Mouse (Mus musculus): ENCODE results near the gene Ppp1r15b. TPM values are rescaled to one million over a fixed set of nuclear protein-coding genes. Genes with fewer than 3 reads are reported as not detected.

Gene Ppp1r15b
- polyA plus RNA-seq, 1 experiment from 2014 or later = 28.0 TPM

DNA sequence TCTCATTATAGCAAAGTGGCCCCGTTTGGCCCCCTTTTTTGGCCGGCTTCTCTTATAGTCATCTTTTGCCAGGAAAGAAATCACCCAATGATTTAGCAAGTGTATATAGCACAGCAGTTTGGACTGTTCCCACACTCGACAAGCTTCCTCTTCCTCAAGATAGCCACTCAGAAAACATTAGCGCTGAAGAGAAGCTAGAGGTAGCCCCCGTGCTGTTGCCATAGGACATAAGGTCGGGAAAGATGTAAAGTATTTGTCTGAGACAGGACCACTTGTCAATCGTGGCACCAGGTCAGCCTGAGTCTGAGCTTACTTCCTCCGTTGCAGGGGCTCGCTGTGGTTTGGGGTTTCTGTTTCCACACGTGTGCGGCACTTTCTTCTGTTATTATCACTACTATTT lies 34.2 kb downstream of the Ppp1r15b start:
- Histone ChIP-seq H3K4me2 (peak overlapping the region; percentile 99), H3K9ac (no peak overlapping the region), H3K27ac (replicated peaks) (no peak overlapping the region), H3K4me1 (replicated peaks) (peaks cover 21% of the 10 kb centered on the region), H3K4me3 (no peak overlapping the region), H3K9me3 (no peaks in the 10 kb centered on the region), H3K27me3 (peaks cover 36% of the 10 kb centered on the region), H3K36me3 (no peaks in the 10 kb centered on the region)
- ATAC-seq (ENCODE audit: low FRiP score, low read depth) = no peak
- 36% methylated on average over 11 of the region's 11 CpGs for WGBS

DNA sequence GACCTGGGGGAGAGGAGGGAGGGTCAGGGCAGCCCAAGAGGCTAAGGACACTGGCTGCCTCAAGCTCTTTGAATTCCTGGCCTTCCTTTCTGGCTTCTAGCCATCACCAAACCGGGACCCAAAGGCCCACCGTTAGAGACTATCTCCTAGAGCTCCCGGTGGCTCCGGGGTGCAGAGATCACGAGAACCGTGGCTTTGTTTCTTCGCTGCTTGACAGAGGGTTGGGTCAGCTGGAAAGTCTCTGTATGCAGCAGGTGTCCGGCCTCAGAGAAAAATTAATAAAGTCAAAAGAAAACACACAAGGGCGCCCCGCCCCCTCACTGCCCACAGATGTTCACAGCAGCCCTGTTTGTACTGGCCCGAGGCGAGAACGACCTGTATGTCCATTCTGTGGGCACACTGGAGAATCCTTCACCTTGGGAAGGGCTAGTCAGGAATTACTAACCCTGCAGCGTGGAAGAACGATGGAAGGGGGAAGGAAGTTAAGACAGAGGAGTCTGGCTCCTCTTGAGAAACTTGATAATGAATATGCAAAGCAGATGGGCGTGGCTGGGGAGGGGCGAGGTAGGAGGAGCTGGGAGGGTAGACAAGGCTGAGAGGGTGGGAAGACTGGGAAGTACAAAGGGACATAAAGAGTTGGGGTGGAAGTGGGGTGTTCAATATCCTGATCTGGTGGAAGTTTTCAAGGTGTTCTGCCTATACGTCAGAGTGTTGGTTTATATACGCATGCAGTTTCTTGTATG lies 37.5 kb downstream of the Ppp1r15b start:
- no peak overlapping the region for H3K9ac ChIP-seq
- no peaks in the 10 kb centered on the region for H3K36me3 ChIP-seq
- no peak overlapping the region for H3K4me2 ChIP-seq
- H3K4me1 ChIP-seq (replicated peaks) = peaks cover 18% of the 10 kb centered on the region
- peaks cover 13% of the 10 kb centered on the region; the same call in 1 of the 2 replicates for H3K27me3 ChIP-seq
- no peak overlapping the region for H3K27ac ChIP-seq (replicated peaks)
- no peak overlapping the region for H3K4me3 ChIP-seq
- 40% methylated on average over 19 of the region's 19 CpGs for whole genome bisulfite sequencing
- no peaks in the 10 kb centered on the region for H3K9me3 ChIP-seq
- ATAC-seq (ENCODE audit: low FRiP score, low read depth) = no peak

DNA sequence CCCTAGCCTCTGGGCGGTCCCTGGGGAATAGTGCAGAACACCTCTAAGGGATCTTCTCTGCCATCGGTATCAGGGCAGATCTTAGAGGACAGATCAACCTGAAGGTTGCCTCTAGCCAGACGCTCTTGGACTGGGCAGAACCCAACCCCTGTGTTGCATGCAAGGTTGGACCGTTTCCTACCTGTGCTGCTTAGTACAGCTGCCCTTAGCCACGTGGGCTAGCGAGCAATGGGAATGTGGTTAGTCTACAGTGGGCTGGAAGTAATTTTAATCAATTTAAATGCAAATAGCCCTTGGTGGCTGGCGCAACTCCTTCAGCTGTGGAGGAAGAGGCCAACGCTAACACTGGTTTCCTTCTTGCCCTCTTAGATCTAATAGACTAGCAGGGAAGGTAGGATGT lies 39.3 kb downstream of the Ppp1r15b start:
- H3K36me3 ChIP-seq = no peaks in the 10 kb centered on the region
- WGBS = 66% methylated on average over 8 of the region's 8 CpGs
- H3K9me3 ChIP-seq = no peaks in the 10 kb centered on the region
- peaks cover under 1% of the 10 kb centered on the region for H3K4me1 ChIP-seq (replicated peaks)
- no peak overlapping the region for H3K9ac ChIP-seq
- H3K4me2 ChIP-seq = no peak overlapping the region
- H3K27ac ChIP-seq (replicated peaks) = no peak overlapping the region
- ATAC-seq (ENCODE audit: low FRiP score, low read depth) = no peak
- H3K27me3 ChIP-seq = 0 out of 2 replicates have a peak, but pooled peaks cover 2% of the 10 kb centered on the region
- no peak overlapping the region for H3K4me3 ChIP-seq

DNA sequence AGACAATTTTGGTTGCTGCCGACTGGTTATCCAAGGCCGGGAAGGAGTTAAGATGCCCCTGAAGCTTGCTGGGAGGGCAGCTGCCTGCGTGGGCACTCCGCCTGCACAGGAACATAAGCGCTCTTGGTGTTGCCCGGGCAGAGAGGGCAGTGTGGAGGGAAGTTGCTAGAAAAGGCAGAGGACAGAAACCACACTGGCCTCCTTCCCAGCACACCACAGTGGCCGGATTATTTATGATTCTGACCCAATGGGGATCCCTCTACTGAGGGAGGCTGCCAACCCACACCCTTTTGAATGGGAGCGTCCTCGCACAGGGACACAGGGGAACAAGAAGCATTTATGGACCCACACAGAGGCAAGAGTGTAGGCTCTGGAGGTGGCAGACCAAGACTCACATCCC lies 40.4 kb downstream of the Ppp1r15b start:
- Histone ChIP-seq H3K27me3 (0 out of 2 replicates have a peak, but pooled peaks cover 2% of the 10 kb centered on the region), H3K4me3 (no peak overlapping the region), H3K9ac (no peak overlapping the region), H3K4me1 (replicated peaks) (no peaks in the 10 kb centered on the region), H3K4me2 (no peak overlapping the region), H3K9me3 (no peaks in the 10 kb centered on the region), H3K36me3 (no peaks in the 10 kb centered on the region), H3K27ac (replicated peaks) (no peak overlapping the region)
- no peak for ATAC-seq (ENCODE audit: low FRiP score, low read depth)
- WGBS = 75% methylated on average over 9 of the region's 9 CpGs

DNA sequence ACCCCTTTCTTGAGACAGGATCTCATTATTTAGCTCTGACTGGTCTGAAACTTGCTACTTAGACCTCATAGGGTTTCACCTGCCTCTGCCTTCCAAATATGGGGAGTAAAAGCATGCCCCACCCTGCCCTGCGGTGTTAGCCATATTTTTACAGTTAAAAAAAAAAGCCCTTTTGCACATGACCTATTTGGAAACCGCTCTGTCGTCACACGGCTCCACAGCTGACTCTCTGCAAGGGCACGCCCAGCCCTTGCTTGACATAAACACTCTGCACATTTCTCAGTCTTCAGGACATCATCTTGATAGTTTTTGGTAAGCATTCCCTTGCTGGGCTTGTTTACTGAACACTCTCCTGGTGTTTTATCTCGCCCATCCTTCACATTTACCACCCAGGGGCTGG lies 44.2 kb downstream of the Ppp1r15b start:
- WGBS = 74% methylated on average over 6 of the region's 6 CpGs
- Histone ChIP-seq H3K27ac (replicated peaks) (no peak overlapping the region), H3K9ac (no peak overlapping the region), H3K4me1 (replicated peaks) (peaks cover 24% of the 10 kb centered on the region), H3K9me3 (no peaks in the 10 kb centered on the region), H3K4me2 (no peak overlapping the region), H3K4me3 (no peak overlapping the region), H3K36me3 (no peaks in the 10 kb centered on the region), H3K27me3 (no peaks in the 10 kb centered on the region)
- ATAC-seq (ENCODE audit: low FRiP score, low read depth) = no peak

DNA sequence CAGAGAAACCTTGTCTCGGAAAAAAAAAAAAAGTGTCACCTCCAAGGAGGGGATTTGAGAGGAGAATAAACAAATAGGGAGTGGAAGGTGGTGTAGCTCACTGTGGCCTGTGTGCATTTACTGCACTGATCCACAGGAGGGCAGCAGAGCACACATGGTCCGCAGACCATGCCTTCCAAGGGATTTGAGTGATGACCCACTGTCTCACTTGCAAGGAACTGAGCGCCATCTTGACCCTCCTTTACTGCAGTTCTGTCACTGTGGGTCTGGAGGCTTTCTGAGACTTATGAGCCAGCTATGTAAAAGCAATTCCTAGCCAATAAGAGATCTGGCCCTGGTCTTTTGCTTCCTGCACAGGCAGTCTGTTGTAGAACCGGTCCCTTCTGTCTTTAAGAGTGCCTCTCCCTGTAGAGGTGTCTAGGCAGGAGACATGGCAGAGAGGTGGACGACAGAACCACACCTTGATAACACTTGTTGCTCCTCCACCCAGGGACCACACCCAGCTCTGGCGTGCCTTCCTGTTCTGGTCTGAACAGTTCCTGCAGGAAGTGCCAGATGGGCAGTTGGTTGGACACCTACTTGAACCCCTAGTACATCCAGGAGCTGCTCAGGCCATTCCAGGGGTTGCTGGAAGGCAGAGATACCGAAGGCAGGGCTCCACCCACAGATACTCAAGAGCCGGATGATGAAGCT lies 46.7 kb downstream of the Ppp1r15b start:
- H3K27ac ChIP-seq (replicated peaks) = peak overlapping the region; percentile 74; the same call in 1 of the 2 replicates
- no peaks in the 10 kb centered on the region for H3K27me3 ChIP-seq
- peaks cover 37% of the 10 kb centered on the region for H3K4me1 ChIP-seq (replicated peaks)
- H3K4me2 ChIP-seq = no peak overlapping the region
- 53% methylated on average over 8 of the region's 8 CpGs for WGBS
- H3K9me3 ChIP-seq = no peaks in the 10 kb centered on the region
- no peak overlapping the region for H3K9ac ChIP-seq
- ATAC-seq (ENCODE audit: low FRiP score, low read depth) = no peak
- H3K4me3 ChIP-seq = no peak overlapping the region
- no peaks in the 10 kb centered on the region for H3K36me3 ChIP-seq

DNA sequence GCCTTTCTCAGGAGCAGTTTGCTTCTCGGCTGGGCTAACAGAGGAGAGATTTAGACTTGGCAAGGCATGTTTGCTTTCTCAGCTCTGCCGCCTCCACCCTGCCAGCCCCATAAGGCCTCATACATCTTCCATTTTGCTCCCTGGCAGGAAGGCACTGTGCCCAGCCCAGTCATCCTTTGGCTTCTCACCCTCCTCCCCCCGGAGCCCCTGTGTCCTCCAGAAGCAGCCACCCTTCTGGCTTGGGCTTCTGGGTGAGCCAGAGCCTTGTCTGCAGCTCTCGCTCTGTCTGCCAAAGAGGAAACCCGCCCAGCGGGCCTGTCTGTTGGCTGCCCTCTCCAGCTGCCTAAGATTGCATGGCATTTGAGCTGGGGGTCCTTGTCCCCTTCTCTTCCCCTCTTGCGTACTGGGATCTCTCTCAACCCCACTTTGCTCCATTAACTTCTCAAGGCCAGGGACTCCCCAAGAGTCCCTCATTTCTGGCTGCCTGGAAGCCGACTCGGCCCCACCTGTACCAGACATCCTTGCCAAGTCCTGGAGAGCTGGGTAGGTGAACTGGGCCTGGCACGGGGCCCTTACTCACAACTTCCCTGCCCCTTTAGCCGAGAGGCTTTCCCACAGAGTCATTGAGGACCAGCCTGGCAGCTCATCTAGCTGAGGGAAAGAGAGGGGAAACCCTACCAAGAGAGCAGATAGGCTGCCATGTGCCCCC lies 47.9 kb downstream of the Ppp1r15b start:
- H3K9ac ChIP-seq = no peak overlapping the region
- no peaks in the 10 kb centered on the region for H3K27me3 ChIP-seq
- 68% methylated on average over 11 of the region's 11 CpGs for WGBS
- H3K36me3 ChIP-seq = no peaks in the 10 kb centered on the region
- 0 out of 2 replicates have a peak overlapping the region, but pooled peaks have one; percentile 15 for H3K4me2 ChIP-seq
- H3K27ac ChIP-seq (replicated peaks) = peak overlapping the region; percentile 74
- H3K4me1 ChIP-seq (replicated peaks) = peaks cover 47% of the 10 kb centered on the region
- no peak overlapping the region for H3K4me3 ChIP-seq
- H3K9me3 ChIP-seq = no peaks in the 10 kb centered on the region
- peak; percentile 21; the same call in 1 of the 2 replicates for ATAC-seq (ENCODE audit: low FRiP score, low read depth)

DNA sequence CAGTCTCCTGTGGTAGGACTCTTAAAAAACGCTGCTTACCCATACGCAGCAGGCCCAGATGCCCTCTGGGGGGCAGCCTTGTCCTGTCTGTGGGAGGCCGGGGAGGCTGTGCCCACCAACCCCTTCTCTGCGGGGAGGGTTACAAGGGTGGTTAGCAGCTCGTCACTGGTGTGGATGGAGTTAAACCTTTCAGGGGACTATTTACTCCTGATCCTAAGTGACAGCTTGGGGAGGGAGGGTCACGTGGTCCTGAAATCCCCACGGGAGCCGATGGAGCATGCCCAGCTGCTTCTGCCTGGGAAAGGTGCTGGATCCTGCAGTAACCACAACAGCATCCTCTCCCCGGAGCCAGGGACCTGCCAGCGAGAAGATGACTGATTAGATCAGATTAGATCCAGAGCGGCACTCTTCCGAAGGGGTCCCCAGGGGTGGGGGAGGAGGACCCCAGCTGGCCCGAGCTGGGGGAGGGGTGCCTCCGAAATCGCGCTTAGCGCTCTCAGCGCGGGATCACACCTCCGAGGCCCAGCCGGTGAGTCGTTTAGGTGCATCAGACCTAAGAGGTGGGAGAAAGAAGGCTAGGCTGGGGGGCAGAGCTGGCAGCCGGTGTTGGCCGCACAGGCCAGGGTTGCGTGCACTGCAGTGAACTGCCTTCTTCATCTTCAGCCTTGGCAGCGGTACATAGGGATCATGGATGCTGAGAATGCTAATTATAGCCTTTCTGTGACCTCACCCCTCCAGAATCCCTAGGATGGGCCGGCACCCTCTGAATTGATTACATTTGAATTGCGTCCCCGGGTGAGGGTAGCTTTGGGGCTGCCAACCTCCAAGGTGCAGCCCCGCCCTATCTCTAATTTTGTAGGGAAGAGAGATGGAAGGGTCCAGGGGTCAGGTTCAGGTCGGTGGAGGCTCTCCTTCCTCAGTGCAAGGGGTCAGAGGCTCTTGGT lies 50.4 kb downstream of the Ppp1r15b start:
- Histone ChIP-seq H3K27me3 (no peaks in the 10 kb centered on the region), H3K36me3 (no peaks in the 10 kb centered on the region), H3K27ac (replicated peaks) (peak overlapping the region; percentile 96), H3K9me3 (no peaks in the 10 kb centered on the region), H3K4me2 (peak overlapping the region; percentile 80), H3K9ac (peak overlapping the region; percentile 83), H3K4me3 (peak overlapping the region; percentile 71), H3K4me1 (replicated peaks) (peaks cover 57% of the 10 kb centered on the region)
- ATAC-seq (ENCODE audit: low FRiP score, low read depth) = peak; percentile 83
- WGBS = 0% methylated on average over 31 of the region's 31 CpGs

DNA sequence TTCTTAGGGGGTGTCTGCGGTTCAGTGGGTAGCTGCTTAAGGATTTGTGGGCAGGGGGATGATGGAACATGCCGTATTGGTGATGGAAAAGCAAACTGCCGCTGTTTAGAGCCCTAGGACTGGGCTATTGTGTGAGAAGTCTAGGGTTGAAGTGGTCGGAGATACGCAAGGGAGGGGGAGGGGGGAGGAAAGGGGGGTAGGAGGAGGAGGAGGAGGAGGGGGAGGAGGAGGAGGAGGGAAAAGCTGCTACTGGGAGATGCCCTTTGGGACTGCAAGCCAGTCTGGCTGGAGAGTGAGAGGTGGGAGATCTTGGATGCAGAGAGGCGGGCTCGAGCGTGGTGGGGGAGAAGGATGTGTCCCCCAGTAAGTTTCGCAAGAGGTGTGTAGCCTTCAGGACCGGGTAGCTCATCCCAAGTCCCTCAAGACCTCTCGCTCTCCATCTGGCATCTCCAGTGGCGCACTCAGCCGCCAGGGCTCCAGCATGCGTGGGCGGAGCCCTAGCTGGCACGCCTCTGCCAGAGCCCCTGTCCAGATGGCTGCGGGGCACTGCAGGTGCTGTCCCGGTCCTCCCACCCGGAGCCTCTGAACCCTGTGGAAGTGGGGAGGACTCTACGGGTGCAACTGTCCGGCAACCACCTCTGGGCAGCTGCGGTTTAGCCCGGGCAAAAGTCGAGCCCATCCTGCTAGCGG lies 51.2 kb downstream of the Ppp1r15b start:
- peak; percentile 59 for ATAC-seq (ENCODE audit: low FRiP score, low read depth)
- H3K4me2 ChIP-seq = peak overlapping the region; percentile 80
- H3K4me1 ChIP-seq (replicated peaks) = peaks cover 61% of the 10 kb centered on the region

DNA sequence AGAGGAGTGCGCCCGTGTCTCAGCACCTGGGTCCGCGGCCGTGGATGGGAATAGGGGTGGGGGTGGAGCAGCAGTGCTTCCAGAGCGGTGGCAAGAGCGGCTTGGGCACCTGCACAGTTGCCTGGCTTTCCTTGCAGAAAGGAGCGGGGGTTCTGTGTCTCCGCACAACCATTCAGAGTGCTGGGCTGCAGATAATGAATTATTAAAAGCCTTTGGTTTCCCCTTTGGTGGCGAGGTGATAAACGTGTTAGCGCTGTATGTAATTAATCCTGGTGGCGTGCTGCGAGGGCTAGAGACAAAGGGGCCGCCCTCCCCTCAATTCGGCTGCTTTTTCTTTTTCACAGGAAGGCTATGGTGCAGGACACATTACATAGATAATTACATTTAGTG lies 51.8 kb downstream of the Ppp1r15b start:
- Histone ChIP-seq H3K27me3 (no peaks in the 10 kb centered on the region), H3K36me3 (no peaks in the 10 kb centered on the region), H3K4me3 (peak overlapping the region; percentile 71), H3K9ac (peak overlapping the region; percentile 83), H3K4me2 (peak overlapping the region; percentile 80), H3K9me3 (no peaks in the 10 kb centered on the region), H3K27ac (replicated peaks) (peak overlapping the region; percentile 96), H3K4me1 (replicated peaks) (peaks cover 63% of the 10 kb centered on the region)
- ATAC-seq (ENCODE audit: low FRiP score, low read depth) = peak; percentile 35
- under 1% methylated on average over 16 of the region's 16 CpGs for WGBS

More for the DNA sequence above, 51.2 kb downstream of the Ppp1r15b start:
- H3K36me3 ChIP-seq = no peaks in the 10 kb centered on the region
- H3K27ac ChIP-seq (replicated peaks) = peak overlapping the region; percentile 96
- under 1% methylated on average over 23 of the region's 25 CpGs for WGBS
- peak overlapping the region; percentile 71 for H3K4me3 ChIP-seq
- peak overlapping the region; percentile 83 for H3K9ac ChIP-seq
- no peaks in the 10 kb centered on the region for H3K27me3 ChIP-seq
- H3K9me3 ChIP-seq = no peaks in the 10 kb centered on the region
